Mouse (Mus musculus): Measurements from ENCODE around the gene Jsrp1.

DNA sequence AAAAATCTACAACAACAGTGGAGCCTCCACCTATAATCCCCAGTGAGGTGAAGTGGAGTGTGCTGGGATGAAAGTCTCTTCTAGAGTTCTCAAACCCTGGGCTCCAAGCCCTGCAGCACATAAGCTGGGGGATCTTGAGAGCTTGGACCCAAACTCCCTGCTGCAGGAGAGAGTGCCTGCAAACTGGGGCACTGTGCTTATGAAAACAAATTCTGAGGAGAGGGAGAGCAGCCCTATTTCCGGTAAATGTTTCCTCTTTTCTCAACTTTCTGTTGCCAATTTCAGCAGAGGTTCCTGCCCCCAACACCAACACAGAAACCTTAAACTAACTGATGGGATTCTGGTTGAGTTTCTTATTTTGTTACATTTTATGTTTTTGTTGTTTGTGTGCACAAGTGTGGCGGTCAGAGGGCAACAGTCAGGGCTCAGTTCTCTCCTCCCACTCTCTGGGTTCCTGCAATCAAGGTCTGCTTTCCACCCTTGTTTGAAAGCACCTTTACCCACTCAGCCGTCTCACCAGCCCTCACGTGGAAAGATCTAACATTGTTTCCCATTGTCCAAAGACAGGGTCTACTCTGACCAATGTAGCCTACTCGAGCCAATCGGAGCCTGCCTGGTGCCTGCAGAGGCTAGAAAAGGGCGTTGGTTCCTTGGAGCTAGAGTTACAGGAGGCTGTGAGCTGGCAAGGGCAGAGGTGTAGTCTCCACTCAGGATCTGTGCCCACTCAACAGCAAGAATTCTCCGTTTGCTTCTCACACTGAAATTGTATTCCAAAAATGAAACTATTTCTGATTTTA is 10.7 kb upstream of the Jsrp1 start:
- TF ChIP-seq POLR2A (IDR thresholded peaks at IDR 0.05; ENCODE audit: insufficient read depth, low read depth, low read length) = no peak
- TF ChIP-seq CTCF (IDR thresholded peaks at IDR 0.05; ENCODE audit: insufficient read depth, low read depth, low read length) = no peak
